Mouse (Mus musculus): Measurements from ENCODE around the gene Scn10a. TPM values are rescaled to one million over a fixed set of nuclear protein-coding genes. Genes with fewer than 3 reads are reported as not detected.

The Scn10a gene
- polyA plus RNA-seq, 1 experiment from 2014 or later: 1.8 TPM

GRCm38 (mm10) chr9:119631899-119632533 is 87.1 kb downstream of the Scn10a start:
- Histone ChIP-seq H3K9ac (ENCODE audit: low read depth, low read length) (no peak overlapping the region), H3K4me1 (ENCODE audit: control insufficient read depth, insufficient read depth, low read length) (peaks cover 14% of the 10 kb centered on the region), H3K4me3 (ENCODE audit: low read depth, low read length) (no peak overlapping the region), H3K36me3 (ENCODE audit: control insufficient read depth, insufficient read depth, low read length) (no peaks in the 10 kb centered on the region), H3K27me3 (replicated peaks; ENCODE audit: control insufficient read depth, insufficient read depth, low read length) (0 out of 2 replicates have a peak, but pooled peaks cover 3% of the 10 kb centered on the region), H3K27ac (replicated peaks; ENCODE audit: low read depth, low read length) (no peak overlapping the region), H3K4me2 (ENCODE audit: low read depth, low read length) (no peak overlapping the region), H3K9me3 (ENCODE audit: control insufficient read depth, low read length) (no peaks in the 10 kb centered on the region)
- WGBS: 25% methylated on average over 15 of the region's 15 CpGs
- DNase-seq (ENCODE audit: low spot score) (peak; percentile 69), ATAC-seq (ENCODE audit: low read depth) (peak; percentile 23; the same call in 1 of the 2 replicates)

- Histone ChIP-seq H3K9me3 (ENCODE audit: control insufficient read depth, low read length) (no peaks in the 10 kb centered on the region), H3K27me3 (replicated peaks; ENCODE audit: control insufficient read depth, insufficient read depth, low read length) (0 out of 2 replicates have a peak, but pooled peaks cover 3% of the 10 kb centered on the region), H3K27ac (replicated peaks; ENCODE audit: low read depth, low read length) (no peak overlapping the region), H3K4me3 (ENCODE audit: low read depth, low read length) (no peak overlapping the region), H3K9ac (ENCODE audit: low read depth, low read length) (no peak overlapping the region), H3K4me1 (ENCODE audit: control insufficient read depth, insufficient read depth, low read length) (peaks cover 14% of the 10 kb centered on the region), H3K36me3 (ENCODE audit: control insufficient read depth, insufficient read depth, low read length) (no peaks in the 10 kb centered on the region), H3K4me2 (ENCODE audit: low read depth, low read length) (no peak overlapping the region)
- ATAC-seq (ENCODE audit: low read depth) (no peak), DNase-seq (ENCODE audit: low spot score) (no peak)
- 59% methylated on average over 13 of the region's 13 CpGs for WGBS
Observed at GRCm38 (mm10) chr9:119631393-119631898, 87.7 kb downstream of the Scn10a start.

GRCm38 (mm10) chr9:119628690-119629268 is 90.3 kb downstream of the Scn10a start:
- H3K4me2 ChIP-seq (ENCODE audit: low read depth, low read length): no peak overlapping the region
- WGBS: 62% methylated on average over 8 of the region's 8 CpGs
- no peaks in the 10 kb centered on the region for H3K36me3 ChIP-seq (ENCODE audit: control insufficient read depth, insufficient read depth, low read length)
- H3K9me3 ChIP-seq (ENCODE audit: control insufficient read depth, low read length): no peaks in the 10 kb centered on the region
- no peak overlapping the region for H3K4me3 ChIP-seq (ENCODE audit: low read depth, low read length)
- 0 out of 2 replicates have a peak, but pooled peaks cover 2% of the 10 kb centered on the region for H3K27me3 ChIP-seq (replicated peaks; ENCODE audit: control insufficient read depth, insufficient read depth, low read length)
- DNase-seq (ENCODE audit: low spot score) (no peak), ATAC-seq (ENCODE audit: low read depth) (no peak)
- peaks cover 14% of the 10 kb centered on the region for H3K4me1 ChIP-seq (ENCODE audit: control insufficient read depth, insufficient read depth, low read length)
- no peak overlapping the region for H3K27ac ChIP-seq (replicated peaks; ENCODE audit: low read depth, low read length)
- H3K9ac ChIP-seq (ENCODE audit: low read depth, low read length): no peak overlapping the region

GRCm38 (mm10) chr9:119627227-119627626 is 91.9 kb downstream of the Scn10a start:
- no peaks in the 10 kb centered on the region for H3K27me3 ChIP-seq (replicated peaks; ENCODE audit: control insufficient read depth, insufficient read depth, low read length)
- no peak overlapping the region for H3K27ac ChIP-seq (replicated peaks; ENCODE audit: low read depth, low read length)
- H3K9ac ChIP-seq (ENCODE audit: low read depth, low read length): no peak overlapping the region
- no peaks in the 10 kb centered on the region for H3K9me3 ChIP-seq (ENCODE audit: control insufficient read depth, low read length)
- WGBS: 69% methylated on average over 6 of the region's 6 CpGs
- no peak for ATAC-seq (ENCODE audit: low read depth)
- peaks cover 9% of the 10 kb centered on the region for H3K4me1 ChIP-seq (ENCODE audit: control insufficient read depth, insufficient read depth, low read length)
- no peaks in the 10 kb centered on the region for H3K36me3 ChIP-seq (ENCODE audit: control insufficient read depth, insufficient read depth, low read length)
- no peak overlapping the region for H3K4me2 ChIP-seq (ENCODE audit: low read depth, low read length)
- no peak for DNase-seq (ENCODE audit: low spot score)
- no peak overlapping the region for H3K4me3 ChIP-seq (ENCODE audit: low read depth, low read length)

GRCm38 (mm10) chr9:119624151-119624550 is 95.0 kb downstream of the Scn10a start:
- 85% methylated on average over 4 of the region's 4 CpGs for WGBS
- Histone ChIP-seq H3K27me3 (replicated peaks; ENCODE audit: control insufficient read depth, insufficient read depth, low read length) (no peaks in the 10 kb centered on the region), H3K27ac (replicated peaks; ENCODE audit: low read depth, low read length) (no peak overlapping the region), H3K9me3 (ENCODE audit: control insufficient read depth, low read length) (no peaks in the 10 kb centered on the region), H3K36me3 (ENCODE audit: control insufficient read depth, insufficient read depth, low read length) (no peaks in the 10 kb centered on the region), H3K4me3 (ENCODE audit: low read depth, low read length) (no peak overlapping the region), H3K4me1 (ENCODE audit: control insufficient read depth, insufficient read depth, low read length) (no peaks in the 10 kb centered on the region), H3K9ac (ENCODE audit: low read depth, low read length) (no peak overlapping the region), H3K4me2 (ENCODE audit: low read depth, low read length) (no peak overlapping the region)
- ATAC-seq (ENCODE audit: low read depth): no peak
- no peak for DNase-seq (ENCODE audit: low spot score)

GRCm38 (mm10) chr9:119614798-119615197 is 104.3 kb downstream of the Scn10a start:
- Histone ChIP-seq H3K4me3 (ENCODE audit: low read depth, low read length) (no peak overlapping the region), H3K9ac (ENCODE audit: low read depth, low read length) (no peak overlapping the region), H3K27ac (replicated peaks; ENCODE audit: low read depth, low read length) (no peak overlapping the region), H3K4me2 (ENCODE audit: low read depth, low read length) (no peak overlapping the region), H3K36me3 (ENCODE audit: control insufficient read depth, insufficient read depth, low read length) (no peaks in the 10 kb centered on the region), H3K9me3 (ENCODE audit: control insufficient read depth, low read length) (no peaks in the 10 kb centered on the region), H3K4me1 (ENCODE audit: control insufficient read depth, insufficient read depth, low read length) (no peaks in the 10 kb centered on the region), H3K27me3 (replicated peaks; ENCODE audit: control insufficient read depth, insufficient read depth, low read length) (no peaks in the 10 kb centered on the region)
- WGBS: 61% methylated on average over 6 of the region's 6 CpGs
- no peak for DNase-seq (ENCODE audit: low spot score)
- ATAC-seq (ENCODE audit: low read depth): no peak

- DNase-seq (ENCODE audit: low spot score) (no peak), ATAC-seq (ENCODE audit: low read depth) (no peak)
- 86% methylated on average over 7 of the region's 7 CpGs for WGBS
- no peaks in the 10 kb centered on the region for H3K4me1 ChIP-seq (ENCODE audit: control insufficient read depth, insufficient read depth, low read length)
- H3K9me3 ChIP-seq (ENCODE audit: control insufficient read depth, low read length): no peaks in the 10 kb centered on the region
- H3K9ac ChIP-seq (ENCODE audit: low read depth, low read length): no peak overlapping the region
- no peak overlapping the region for H3K27ac ChIP-seq (replicated peaks; ENCODE audit: low read depth, low read length)
- H3K4me3 ChIP-seq (ENCODE audit: low read depth, low read length): no peak overlapping the region
- no peak overlapping the region for H3K4me2 ChIP-seq (ENCODE audit: low read depth, low read length)
- H3K27me3 ChIP-seq (replicated peaks; ENCODE audit: control insufficient read depth, insufficient read depth, low read length): no peaks in the 10 kb centered on the region
- H3K36me3 ChIP-seq (ENCODE audit: control insufficient read depth, insufficient read depth, low read length): no peaks in the 10 kb centered on the region
Observed at GRCm38 (mm10) chr9:119610563-119611166, 108.5 kb downstream of the Scn10a start.

GRCm38 (mm10) chr9:119606906-119607305 is 112.2 kb downstream of the Scn10a start:
- Histone ChIP-seq H3K27ac (replicated peaks; ENCODE audit: low read depth, low read length) (no peak overlapping the region), H3K9me3 (ENCODE audit: control insufficient read depth, low read length) (no peaks in the 10 kb centered on the region), H3K9ac (ENCODE audit: low read depth, low read length) (no peak overlapping the region), H3K27me3 (replicated peaks; ENCODE audit: control insufficient read depth, insufficient read depth, low read length) (no peaks in the 10 kb centered on the region), H3K4me2 (ENCODE audit: low read depth, low read length) (no peak overlapping the region), H3K4me1 (ENCODE audit: control insufficient read depth, insufficient read depth, low read length) (no peaks in the 10 kb centered on the region), H3K36me3 (ENCODE audit: control insufficient read depth, insufficient read depth, low read length) (no peaks in the 10 kb centered on the region), H3K4me3 (ENCODE audit: low read depth, low read length) (no peak overlapping the region)
- WGBS: 89% methylated on average over 5 of the region's 5 CpGs
- ATAC-seq (ENCODE audit: low read depth): no peak
- no peak for DNase-seq (ENCODE audit: low spot score)

All from embryonic facial prominence, embryonic 14.5 days (tissue).